Mouse (Mus musculus) lung, postnatal 0 days (tissue): ENCODE measurements at regions not wholly inside any gene's neighbourhood (a gene's known extent, or its start where the extent isn't known, plus 50 kb on each side); places are given as distances from the start of the nearest gene placed in this dataset.

Experiments used
- CTCF ChIP-seq: IDR thresholded peaks from 2 replicates; pipeline ENCODE4 v1.5.1; 2016; ENCODE audit warnings: antibody characterized with exemption, mild to moderate bottlenecking
- EP300 ChIP-seq: IDR thresholded peaks from 2 replicates; pipeline ENCODE4 v1.6.1; 2016; ENCODE audit warnings: antibody characterized with exemption, mild to moderate bottlenecking, control low read depth

GRCm38 (mm10) chr9:47133454-47133853 lies 134.9 kb downstream of the Gm4791 start:
- TF ChIP-seq CTCF (no peak), EP300 (no peak)
